Mouse (Mus musculus) T-cell, adult 2 months (primary cell): Measurements from ENCODE around the gene Gm5148.

Source experiments
- DNase-seq: peaks from one replicate; pipeline ENCODE4 v3.0.0; 2022; ENCODE audit warnings: low spot score

Gm5148 gene

DNA sequence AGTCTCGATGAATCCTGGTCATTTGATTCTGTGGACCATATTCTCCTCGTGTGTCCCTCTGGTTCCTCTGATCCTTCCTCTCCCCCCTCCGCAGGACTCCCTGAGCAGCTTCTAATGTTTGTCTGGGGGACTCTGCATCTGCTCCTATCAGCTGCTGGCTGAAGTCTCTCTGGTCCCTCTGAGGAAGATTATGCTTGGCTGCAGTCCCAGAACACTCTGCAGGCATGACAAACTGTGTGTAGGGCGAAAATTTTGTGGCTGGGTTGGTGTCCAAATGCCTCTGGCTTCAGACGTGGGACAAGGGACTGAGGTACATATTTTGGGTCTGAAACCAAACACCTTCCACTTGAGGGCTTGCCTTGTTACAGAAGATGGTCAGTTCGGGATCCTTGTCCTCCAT, 13.1 kb upstream of the Gm5148 start:
- DNase-seq, result no peak

DNA sequence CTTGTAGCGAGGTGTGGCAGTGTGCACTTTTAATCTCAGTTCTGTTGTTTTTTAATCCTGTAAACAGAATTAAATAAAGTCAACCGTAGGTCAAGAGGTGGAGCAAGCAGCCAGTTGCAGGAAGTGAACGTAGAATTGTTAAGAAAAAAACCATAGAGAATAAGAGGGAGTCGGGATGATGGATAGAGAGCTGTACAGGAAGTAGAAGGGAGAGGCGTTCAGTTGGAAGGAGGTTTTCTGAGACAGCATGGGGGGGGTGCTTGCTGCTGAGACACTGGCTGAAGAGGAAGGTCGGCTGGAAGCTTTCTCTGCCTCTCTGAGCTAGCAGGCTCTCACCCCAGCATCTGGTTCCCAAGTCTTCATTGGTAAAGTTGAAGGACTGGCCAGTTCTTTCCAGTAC, 10.9 kb upstream of the Gm5148 start:
- DNase-seq, result no peak

DNA sequence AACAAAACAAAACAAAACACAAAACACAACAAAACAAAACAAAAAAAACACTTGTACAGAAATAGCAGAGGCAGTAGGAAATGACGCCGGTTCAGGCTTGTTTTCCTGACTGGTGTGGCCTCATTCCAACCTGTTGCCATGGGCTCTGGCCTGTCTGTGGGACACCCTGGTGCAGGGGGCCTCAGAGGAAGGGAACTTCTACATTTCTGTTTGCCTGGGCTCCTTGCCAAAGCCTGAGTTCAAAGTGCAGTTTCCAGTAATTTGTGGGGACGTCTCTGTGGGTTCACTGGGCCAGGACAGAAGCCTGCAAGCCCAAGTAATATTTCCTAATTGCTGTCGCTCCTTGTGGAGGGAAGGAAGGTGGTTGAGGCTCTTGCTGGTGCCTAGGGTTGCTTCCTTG, 4.9 kb upstream of the Gm5148 start:
- DNase-seq, result no peak

DNA sequence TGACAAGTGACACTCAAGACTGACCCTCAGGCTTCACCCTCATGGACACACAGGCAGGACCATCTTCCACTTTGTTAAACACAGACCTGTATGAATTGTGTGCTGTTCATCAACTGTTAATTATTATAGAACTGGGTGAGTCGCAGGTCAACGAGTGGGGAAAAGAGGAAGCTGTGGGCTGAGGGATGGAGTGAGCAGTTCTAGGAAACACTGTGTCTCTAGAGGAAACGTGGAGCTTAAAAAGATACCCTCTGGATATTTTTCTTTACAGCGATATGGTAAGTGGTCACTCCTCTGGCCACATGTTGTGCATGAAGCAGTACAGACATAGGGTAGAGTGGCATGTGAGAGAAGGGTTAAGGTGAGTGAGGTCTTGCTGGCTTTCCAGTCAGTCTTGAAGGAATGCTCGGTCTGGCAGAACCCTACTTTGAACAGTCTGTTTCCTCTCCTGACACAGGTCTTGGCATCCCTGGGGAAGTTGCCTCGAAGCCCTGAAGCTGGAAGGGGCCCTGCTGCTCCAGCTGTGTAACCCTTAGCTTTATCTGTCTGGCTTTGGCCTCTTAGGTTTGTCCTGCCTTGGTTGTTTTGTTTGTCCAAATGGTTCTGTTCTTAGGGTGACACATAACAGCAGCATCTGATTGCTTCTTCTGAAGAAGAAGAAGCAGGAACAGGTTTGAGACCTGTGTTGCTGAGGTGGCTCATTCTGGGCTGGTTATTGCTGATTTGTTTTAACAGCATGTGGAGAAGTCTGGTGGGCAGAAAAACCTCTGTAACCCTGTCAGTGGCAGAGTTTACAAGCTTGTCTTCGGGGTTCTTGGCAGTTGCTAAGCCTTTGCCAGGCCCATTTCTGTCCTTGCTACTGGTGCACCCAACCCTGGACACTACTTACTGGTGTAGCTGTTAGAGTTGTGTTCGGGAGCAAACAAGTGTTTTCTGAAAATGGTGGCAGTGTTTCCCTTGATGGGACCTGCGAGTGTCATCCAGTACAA, 4.1 kb upstream of the Gm5148 start:
- no peak for DNase-seq

DNA sequence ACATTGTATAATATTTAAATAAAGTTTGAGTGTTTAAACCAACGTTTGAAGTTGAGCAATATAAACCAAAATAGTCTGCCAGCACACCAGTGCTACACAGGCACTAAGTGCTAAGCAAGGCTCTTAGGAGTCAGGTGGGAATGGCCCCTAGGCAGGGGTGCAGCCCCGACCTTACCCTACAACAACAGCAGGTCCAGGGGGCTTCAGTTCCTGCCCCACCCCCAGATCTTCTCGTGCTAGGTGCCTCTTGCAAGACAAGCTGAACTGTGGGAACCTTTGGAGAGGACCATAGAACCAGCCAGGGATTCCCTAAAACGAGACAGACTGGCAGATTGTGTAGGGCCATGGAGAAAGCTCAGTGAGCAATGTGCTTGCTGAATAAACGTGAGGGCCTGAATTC, 3.1 kb upstream of the Gm5148 start:
- no peak for DNase-seq

DNA sequence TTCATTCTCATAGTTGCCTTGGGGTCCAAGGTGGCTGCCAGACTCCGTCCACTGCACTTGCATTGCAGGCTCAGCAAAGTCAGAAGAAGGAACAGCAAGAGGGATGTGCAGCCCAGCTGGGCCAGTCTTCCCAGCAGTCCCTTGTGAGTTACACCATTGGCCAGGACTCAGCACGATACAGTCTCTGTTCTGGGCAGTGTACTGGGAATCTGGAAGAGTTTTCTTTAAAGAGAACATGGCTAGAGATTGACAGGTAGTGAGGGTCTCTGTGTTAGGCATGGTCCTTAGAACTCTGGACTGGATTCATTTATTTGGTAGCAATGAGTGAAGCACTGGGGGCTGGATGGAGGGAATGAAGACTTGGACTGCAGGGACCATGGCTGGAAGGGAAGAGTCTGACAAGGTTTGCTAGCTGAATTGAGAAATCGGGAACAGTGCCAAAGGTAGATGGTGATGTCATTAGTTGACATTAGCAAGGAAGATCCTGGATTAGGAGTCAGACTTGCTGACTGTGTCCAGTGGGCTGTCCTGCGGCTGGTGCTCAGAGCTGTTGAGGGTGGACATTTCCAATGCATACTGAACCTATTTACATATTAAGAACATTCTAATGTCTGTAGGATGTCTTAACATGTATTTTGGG, 2.3 kb upstream of the Gm5148 start:
- no peak for DNase-seq

DNA sequence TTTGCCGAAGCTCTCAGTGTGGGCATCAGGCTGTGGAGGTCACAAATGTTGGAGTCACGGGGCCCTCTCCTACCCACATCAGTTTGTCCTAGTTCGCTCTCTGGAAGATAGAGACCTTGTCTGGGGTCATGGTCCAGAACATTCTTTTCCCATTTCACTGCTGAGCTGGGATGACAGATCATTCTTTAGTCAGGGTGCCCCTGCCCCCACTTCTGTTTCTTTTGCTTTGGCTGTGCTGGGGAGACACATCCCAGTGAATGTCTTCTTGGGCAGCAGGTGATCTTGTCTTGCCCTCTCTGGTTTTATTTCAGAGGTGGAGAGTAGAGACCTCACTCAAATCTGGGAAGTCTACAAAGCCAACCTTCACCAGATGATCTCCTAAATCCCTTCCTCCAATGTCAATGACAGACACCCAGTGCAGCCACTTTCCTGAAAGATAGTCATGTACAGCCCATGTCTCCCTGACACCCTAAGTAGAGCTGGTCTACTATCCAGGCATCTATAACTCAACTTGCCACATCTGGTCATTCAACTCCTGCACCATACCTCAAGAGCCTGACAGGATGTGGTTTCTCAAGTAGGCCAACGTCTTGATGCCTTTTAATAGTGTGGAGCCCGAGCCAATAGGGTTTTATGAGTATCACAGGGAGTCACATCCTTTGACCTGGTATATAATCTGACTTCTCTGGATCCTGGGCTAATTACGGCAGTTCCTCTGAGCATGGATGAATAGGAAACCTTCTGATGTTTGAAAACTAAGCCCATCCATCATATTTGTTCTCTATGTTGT, 851 bp upstream of the Gm5148 start:
- DNase-seq, result no peak

DNA sequence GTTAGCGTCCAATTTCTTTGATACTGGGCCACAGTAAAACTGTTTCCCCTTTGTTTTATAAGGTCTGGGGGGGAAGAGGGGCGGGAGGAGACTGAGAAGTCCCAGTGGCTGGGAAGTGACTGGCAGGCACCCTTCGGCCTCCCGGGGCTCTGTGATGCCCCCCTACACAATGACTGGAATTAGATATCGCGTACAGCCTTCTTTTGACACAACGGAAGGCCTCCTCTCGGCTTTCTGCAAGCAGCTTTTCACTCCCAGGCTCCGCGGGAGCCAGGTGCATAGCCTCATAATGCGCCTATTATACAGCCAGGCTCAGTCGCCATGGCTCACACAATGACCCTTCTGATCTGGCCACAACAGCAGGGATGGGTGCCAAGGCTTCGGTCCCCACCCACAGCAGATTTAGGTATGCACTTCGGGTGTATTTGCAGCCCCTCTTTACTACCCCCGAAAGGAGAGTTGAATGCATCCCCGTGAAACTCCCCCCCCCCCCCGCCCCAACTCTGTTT, 574 bp downstream of the Gm5148 start:
- DNase-seq, result no peak

DNA sequence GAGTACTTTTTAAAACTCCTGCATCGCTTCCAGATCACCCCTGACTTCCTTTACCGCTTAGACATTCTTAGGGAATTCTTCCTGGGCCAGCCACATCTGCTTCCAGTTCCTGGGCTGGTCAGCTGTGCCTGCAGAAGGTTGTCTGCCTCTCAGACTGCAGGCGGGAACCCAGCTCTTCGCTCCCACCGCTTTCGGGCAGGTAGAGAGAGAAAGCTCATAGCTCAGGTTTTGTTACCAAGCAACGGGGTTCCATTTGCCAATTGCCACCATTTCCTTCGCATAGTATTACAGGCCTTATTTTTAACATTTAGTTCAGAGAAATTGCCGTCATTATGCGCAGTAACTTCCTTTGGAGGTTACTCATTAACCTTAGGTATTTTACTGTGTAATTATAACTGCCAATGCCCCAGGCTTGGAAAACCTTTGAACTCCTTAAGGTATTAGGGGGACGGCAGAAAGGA, 1.2 kb downstream of the Gm5148 start:
- no peak for DNase-seq

DNA sequence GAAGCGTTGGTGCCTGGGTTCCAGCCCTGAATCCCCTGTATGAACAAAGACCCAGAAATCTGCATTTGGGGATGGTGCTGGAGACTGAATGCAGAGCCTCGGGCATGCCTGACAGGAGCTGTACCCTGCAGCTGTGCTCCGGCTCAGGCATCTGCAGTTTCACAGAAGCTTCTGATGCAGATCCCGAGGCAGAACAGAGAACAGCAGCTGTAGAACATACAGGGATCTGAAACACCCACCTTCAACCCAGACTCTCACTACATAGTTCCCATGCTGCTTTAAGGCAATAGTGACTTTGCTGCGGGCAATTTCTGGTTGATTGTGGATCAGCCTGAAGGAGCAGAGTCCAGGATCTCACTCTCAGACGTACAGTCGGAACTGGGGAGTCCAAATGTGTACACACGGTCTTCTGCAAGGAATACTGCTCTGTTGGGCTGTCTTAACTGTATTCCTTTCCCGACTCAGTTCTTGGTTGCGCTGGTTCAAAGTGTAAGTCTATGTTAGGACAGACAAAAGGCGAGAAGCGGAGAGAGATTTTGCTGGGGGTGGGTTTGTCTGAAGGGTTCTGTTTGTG, 1.7 kb downstream of the Gm5148 start:
- no peak for DNase-seq

DNA sequence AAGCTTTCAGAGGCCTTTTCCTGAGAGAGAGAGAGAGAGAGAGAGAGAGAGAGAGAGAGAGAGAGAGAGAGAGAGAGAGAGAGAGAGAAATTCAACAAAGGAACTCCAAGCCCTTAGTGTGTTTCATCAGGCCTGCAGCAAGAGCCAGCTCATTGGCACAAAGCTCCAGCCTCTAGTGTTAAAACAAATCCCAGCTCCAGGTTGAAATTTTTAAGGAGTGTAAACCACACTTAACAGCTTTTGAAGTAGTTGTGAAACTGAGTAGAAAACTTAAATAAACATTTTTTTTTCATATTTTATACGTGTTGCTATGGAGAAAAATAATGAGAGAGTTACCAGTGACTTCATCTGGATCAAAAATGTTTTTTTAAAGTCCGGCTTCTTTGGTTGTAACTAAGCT, 7.3 kb downstream of the Gm5148 start:
- no peak for DNase-seq

DNA sequence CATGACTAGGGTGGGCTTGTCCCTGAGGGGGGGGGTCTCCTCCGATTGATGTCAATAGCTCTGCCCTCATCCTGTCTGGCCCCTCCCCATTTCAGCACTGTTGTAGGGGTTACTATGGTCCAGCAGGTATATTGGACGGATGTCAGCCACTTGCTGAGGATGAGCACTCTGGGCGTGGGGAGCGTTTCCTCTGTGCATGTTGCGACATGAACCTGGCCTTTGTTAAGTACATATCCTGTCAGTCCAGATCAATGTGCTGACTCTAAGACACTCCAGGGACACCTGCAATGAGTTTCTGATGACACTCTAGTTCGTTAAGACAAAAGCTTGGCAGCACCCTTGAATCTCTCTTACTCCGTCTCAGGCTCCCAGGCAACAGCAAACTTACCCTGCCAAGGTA, 8.6 kb downstream of the Gm5148 start:
- no peak for DNase-seq

DNA sequence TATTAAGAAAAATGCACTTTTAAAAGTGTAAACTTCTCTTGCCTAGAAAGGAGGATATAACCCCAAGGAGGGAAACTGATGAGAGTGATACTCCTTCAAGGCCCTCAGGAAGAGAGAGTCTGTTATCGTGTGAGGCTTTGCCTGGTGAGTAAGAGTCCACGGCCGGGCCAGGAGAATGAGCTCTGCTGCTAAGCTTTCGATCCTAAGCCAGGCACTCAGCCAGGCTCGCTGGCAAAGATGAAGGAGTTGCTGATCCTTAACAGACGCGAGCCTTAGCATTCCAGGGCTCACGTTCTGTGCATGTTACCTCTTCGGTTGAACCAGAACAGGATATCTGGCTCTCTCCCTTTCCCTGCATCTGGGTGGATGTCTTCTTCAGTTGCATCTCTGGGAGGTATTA, 11.8 kb downstream of the Gm5148 start:
- no peak for DNase-seq

DNA sequence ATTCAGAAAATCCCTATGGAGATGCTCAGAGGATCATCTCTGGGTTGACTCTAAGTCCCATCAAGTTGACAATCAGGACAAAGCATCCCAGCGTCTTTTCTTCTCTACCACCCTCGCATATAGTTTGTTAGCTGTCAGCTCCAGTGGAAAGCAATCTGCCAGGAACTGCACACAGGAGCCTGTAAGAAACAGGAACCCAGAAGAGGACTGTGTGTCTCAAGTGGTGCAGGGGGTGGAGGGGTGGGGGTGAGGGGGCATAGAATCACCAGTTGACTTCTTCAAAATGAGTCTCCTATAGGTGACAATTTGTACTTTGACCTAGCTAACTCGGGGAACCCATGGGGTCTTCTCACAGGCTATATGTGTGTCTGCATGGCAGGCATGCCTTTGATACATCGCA, 12.7 kb downstream of the Gm5148 start:
- DNase-seq, result no peak

DNA sequence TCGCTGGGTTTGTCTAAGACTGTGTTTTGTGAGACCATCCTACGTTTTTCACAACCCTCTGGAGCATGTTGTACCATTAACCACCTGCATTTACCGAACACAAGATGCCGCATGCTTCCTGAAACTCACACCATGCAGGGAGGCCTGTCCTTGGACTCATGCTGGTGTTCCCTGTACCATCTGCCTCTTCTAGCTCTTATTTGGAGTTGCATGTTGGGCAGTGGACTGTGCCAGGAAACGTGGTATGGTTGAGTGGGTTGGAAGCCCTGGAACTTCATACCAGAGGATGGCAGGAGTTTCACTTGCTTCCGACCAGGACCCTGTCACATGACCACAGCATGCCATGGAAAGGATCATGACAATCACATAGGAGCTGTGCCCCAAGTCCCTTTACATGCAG, 16.5 kb downstream of the Gm5148 start:
- no peak for DNase-seq

DNA sequence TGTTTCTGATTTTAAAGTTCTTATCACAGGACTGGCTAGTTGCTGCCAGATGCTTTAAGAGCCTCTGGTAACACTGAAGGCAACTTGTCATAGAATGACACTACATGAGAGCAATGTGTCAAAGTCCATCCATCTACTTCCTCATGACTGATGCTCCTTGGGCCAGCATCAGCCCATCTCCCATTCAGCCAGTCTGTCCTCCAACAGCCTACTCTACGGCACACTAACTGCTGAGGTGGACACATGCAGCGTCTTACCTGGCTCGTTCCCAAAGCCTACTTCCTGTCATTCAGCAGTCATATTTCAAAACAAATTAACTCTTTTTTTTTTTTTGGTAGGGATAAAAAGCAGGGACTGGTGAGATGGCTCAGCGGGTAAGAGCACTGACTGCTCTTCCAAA, 17.9 kb downstream of the Gm5148 start:
- no peak for DNase-seq

DNA sequence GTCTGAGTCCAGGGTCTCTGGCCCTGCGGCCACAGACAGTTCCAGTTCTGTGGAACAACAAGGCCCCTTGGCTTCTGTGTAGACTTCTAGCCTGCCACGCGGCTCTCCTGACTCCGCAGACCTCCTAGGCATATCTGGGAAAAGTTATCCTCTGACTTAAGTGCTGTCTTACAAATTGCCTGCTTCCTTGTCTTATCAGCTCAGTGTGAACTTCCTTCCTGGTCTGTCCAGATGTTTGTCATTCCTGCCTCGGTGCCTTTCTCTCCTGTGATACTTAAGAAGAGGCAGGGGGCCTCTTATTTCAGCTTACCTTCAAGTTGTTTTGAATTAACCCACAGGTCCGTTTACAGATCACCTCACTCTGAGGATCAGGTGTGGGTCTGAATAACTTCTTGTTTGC, 18.9 kb downstream of the Gm5148 start:
- no peak for DNase-seq

DNA sequence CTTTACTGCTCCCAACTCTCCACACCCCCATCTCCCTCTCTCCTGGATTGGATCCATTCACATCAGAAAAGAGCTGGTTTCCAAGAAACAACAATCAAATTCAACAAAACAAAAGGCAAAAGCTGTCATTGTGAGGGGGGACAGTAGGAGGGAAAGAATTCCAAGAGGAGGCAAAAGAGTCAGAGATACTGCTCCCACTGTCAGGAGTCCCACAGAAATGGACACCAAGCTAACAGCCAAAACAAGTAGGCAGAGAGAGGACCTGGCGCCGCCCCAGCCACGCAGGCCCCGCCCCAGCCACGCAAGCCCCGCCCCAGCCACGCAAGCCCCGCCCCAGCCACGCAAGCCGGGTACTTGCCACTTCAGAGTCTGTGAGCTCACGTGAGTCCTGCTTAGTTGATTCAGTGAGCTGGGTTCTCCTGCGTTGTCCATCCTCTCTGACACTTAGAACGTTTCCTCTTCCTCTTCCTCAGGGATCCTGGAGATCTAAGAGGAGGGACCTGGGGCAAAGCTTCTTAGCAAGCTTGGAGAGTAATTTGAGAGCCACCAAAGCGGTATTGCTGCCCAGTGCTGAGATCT, 19.5 kb downstream of the Gm5148 start:
- DNase-seq, result no peak

DNA sequence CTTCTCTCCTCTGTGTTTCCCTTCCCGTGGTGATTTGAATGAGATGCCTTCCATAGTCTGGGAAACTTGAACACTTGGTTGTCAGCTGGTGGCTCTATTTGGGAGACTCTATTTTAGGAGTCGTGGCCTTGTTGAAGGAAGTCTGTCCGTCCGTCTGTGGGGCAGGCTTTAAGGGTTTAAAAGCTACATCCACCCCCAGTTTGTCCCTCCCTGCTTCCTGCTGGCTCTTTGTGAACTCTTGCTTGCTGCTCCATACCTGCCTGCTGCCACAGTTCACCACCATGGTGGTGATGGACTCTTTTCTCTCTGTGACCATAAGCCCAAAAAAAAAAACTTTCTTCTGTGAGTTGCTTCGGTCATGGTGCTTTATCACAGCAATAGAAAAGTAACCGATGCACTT, 21.2 kb downstream of the Gm5148 start:
- no peak for DNase-seq

DNA sequence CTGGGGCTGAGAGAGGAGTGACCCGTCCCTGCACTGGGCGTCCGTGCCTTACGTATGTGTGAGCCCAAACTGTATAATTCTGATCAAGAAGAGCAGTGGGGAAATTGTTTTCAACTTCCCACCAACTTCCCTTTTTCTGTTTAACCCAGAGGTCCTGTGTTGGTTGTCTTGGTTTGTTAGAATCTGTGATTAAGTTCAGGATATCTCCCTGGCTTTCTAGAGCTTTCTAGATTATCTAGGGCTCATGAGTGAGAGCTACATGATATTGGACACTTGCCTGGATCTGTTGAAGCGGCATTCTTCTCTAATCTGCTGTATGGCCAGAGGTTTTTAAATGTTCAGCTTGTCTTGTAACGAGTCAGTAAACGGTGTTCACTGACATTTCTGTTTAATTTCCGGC, 30.7 kb downstream of the Gm5148 start:
- DNase-seq, result no peak

DNA sequence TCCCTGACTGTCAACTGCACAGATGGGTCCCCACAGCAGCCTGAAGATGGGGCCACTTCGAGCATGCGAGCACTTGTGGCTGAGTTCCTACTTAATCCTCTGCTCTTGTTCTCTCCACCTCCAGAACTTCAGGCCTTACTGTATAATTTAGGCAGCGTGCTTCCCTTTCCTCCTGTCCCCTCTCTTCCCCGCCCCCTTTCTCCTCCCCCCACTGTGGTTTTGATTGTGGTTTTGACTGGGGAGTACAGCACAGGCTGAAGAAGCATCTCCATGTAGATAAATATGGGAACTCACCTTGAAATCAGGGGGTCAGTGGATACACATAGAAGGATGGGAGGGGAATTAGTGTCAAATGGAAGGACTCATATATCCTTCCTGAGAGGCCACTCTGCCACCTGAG, 31.3 kb downstream of the Gm5148 start:
- DNase-seq, result no peak
